Mouse (Mus musculus) liver, adult (tissue): ENCODE results near the gene Stab2.

Experiments
- GATA4 ChIP-seq: IDR thresholded peaks from 2 replicates; pipeline ENCODE4 v1.6.1; 2014; ENCODE audit warnings: mild to moderate bottlenecking, low read length; ENCODE audit not compliant: insufficient replicate concordance

Stab2 gene

DNA sequence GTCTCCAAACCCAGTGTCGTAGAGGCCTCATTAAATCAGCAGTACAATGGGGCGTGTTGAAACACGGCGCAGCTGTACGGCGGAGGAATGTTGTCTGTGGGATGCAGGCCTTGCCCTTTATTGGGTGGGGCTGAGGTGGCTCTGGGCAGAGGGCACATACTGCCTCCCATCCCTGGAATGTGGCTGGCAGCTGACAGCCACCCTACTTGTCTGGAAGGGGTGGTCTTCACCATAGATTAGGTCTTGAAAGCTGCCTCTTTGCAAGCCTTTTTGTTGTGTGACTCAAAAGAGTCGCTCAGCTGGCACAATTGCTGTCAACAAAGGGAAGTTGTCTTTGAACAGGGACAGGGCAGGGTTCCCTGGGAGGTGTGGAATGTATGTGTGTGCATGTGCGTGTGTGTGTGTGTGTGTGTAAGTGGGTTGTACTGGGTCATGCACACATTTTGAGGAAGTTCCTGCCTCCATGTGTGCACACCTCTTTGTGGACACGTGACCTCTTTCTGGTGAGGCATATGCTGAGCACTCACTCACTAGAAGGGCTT, 8.4 kb upstream of the Stab2 start:
- TF ChIP-seq GATA4 = no peak

DNA sequence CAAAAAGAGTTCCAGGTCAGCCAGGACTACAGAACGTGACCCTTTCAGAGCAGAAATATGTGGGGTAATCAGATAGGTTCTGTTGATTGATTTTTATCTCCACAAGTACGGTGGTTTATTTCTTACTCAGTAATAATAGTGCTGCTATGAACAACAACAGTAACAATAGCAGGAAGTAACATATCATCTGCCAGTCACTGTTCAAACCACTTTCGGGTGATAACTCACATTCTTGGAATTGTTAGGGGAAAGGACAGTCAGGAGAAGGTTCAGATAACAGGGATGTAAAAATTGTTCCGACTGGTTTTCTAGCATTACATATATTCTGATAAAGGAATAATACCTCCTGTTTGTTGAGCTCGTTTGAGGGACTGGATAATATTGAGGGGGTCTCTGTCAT, 7.6 kb upstream of the Stab2 start:
- peak; percentile 93 for TF ChIP-seq GATA4

- peak; percentile 69; the same call in 1 of the 2 replicates for TF ChIP-seq GATA4
Measured at GRCm38 (mm10) chr10:87014391-87014965, 6.7 kb upstream of the Stab2 start.

GRCm38 (mm10) chr10:87012087-87012486, 4.3 kb upstream of the Stab2 start:
- TF ChIP-seq GATA4 = peak; percentile 77

- TF ChIP-seq GATA4 = no peak
Measured at GRCm38 (mm10) chr10:87008215-87008499, 332 bp upstream of the Stab2 start.

DNA sequence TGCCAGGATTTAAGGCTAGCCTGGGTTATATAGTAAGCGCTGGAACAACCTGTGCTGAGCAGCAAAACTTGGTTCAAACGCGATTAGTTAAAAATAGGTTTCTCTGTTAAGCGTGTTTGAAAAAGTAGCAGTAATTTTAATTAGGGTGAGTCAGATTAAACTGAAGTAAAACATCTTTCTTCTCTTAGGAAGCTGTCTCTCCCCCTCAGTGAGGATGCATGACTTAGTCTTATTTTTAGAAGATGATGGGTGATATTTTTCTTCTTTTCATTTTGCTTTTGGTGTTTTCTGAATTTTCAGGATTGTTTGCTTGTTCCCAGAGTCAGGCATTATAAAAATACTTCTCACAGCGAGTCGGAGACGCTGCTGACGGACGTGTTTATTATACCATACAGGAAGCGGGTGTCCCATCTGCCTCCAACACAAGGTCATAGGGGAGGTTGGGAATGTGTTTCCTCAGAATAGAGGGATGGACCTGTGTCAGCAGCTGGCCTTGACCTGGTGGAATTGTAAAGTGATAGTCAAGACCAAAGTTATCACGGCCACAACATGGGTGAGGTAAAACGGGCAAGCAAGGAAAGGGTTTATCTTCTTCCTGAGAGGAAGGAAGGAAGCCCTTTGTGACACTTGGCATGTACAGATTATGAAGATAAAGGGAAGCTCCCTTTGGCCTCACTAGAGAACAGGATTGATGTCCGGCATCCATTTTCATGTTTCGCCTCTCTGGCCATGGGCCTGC, 15.4 kb downstream of the Stab2 start:
- TF ChIP-seq GATA4 = peak; percentile 99

GRCm38 (mm10) chr10:86990666-86991065, 17.2 kb downstream of the Stab2 start:
- peak; percentile 98 for TF ChIP-seq GATA4

DNA sequence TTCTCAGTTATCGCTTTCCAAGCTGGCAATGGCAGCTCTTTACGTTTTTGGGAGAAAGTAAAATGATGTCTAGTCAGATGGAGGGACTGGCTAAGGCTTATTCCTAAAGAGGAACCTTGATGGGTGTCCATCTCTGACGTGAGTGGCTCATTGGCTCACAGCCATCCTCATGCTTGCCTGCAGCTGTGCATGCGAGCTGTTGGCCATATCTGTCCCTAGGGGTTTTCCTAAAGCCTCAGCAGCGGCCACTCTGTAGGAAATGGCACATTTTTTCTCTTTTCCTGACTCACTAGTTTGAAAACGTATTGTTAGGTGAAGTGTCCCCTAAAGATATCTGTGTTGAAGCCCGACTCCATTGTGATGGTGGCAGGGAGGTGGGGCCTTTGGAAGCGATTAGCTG, 18.0 kb downstream of the Stab2 start:
- TF ChIP-seq GATA4 = no peak; the same call in 1 of the 2 replicates

- TF ChIP-seq GATA4 = no peak
Measured at GRCm38 (mm10) chr10:86976001-86976726, 31.7 kb downstream of the Stab2 start.

GRCm38 (mm10) chr10:86973276-86973675, 34.5 kb downstream of the Stab2 start:
- TF ChIP-seq GATA4 = no peak

GRCm38 (mm10) chr10:86972503-86972826, 35.4 kb downstream of the Stab2 start:
- no peak for TF ChIP-seq GATA4

DNA sequence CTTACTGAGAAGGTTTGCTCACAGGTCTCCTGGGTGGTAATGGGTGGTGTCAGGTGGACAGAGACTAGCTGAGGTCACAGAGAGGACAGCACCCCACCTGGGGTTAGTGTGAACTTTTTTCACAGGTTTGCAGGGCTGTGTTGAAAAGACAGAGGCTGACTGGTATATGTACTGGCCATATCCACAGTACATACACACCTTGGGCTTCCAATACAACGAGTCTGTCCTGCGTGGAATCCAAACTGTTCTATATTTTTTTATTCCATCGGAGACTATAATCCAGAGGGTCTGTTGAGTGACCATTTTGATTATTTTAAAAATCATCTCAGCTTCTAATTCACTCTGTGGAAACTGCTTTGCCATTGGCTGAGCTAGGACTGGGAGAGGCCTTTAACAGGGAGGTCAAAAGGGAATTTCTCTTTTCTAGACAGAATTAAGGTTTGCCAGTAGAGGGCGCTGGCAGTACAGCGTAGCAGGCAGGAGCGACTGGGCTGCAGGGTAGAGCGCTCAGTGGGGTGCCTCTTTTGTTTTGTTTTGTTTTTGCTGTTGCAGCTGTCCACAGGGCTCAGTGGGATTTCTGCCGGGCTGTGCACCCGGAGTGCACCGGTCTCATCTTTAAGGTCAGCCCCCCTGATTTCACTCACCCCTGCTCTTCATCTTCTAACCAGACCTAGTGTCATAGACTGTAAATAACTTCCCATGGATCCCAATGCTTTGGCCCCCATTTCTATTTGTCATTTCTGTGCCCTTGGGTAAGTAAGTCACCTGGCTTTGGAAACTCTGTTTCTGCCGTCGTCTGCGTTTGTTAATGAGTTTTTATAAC, 35.9 kb downstream of the Stab2 start:
- no peak for TF ChIP-seq GATA4

DNA sequence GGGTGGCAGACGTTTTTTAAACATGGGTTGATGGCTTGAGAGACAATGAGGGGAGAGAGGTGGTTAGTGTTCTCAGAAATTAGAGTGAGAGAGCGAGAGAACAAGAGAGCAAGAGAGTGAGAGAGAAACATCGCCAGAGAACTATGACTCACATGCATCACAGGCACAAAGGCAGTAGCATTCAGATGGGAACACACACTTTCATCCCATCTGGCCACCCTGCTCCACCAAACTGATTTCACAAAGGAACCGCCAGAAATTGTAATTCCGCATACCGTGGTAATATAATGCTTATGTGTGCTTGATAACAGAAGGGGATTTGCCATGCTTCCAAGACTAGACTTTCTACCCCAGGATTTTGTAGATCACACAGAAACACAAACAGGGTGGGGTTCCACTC, 38.5 kb downstream of the Stab2 start:
- TF ChIP-seq GATA4 = no peak

- TF ChIP-seq GATA4 = no peak
Measured at GRCm38 (mm10) chr10:86961542-86962466, 46.0 kb downstream of the Stab2 start.
